Mouse (Mus musculus): Measurements from ENCODE around the gene Actr8. TPM values are rescaled to one million over a fixed set of nuclear protein-coding genes. Genes with fewer than 3 reads are reported as not detected.

The Actr8 gene
- total RNA-seq, 2 experiments from 2014 or later: 86.9 to 91.1 TPM

GRCm38 (mm10) chr14:30018846-30019245, 40.7 kb downstream of the Actr8 start:
- no peak for DNase-seq (ENCODE audit: extremely low spot score in 1 of 2, low spot score in 2 of 2)
- no peak overlapping the region for H3K4me3 ChIP-seq
- no peak overlapping the region for H3K27ac ChIP-seq

DNA sequence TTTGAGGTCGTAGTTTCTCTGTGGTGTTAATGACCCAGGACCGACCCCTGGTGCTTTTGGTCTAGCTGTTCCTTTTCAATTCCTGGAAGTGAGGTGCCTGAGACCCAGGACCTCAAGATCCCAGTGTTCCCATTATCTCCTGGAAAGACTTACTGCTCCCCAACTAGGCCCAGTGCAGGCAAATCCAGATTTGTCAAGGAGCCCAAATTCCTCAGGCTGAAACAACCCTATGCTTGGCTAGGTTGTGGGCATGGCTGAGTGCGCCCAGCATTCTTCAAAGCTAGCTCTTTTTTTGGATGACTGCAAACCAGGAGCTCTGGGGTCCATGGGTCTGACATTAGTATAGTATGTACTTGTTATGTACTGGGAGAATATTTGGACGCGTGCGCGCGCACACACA, 41.2 kb downstream of the Actr8 start:
- Histone ChIP-seq H3K27ac (no peak overlapping the region), H3K4me3 (no peak overlapping the region)
- DNase-seq (ENCODE audit: extremely low spot score in 1 of 2, low spot score in 2 of 2): no peak
- intact Hi-C loops (cut with DNase I): no loop called here
- no peak for TF ChIP-seq CTCF (IDR thresholded peaks at IDR 0.05)

More at GRCm38 (mm10) chr14:30018846-30019245, 40.7 kb downstream of the Actr8 start:
- no peak for TF ChIP-seq CTCF (IDR thresholded peaks at IDR 0.05)
- intact Hi-C loops (cut with DNase I): no loop called here

DNA sequence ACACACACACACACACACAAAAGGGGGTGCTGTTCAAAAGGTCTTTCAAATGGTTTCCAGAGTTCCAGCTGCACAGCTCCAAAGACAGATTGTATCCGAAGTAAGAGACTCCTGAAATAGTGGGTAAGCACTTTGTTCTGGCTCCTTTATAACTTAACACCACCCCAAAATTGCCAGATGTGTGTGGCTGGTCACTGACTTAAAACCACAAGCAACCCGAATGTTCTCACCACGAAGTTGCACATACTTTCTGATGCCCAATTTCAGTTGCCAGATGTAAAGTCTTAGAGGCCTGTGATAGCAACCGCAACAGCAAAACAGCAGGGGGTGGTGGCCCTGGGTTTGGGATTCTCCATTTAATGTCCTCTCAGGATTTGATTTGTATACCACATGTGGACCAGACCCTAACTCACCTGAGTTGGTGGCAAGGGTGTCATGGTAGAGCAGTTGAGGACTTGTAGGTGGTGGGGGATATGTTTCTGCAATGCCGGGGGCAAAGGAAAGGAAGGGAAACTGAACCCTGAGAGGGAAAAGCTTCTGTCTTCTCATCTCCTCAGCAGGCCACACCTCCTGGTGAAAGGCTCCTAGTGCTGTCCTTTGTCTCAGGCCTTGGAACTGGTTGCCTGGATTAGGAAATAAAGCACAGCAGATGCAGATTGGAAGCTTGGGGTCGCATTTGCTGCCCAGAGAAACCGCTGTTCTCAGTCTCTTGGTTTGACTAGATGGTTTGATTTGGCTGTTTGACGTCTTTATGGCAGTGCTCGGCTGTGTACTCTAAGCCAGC, 41.8 kb downstream of the Actr8 start:
- H3K4me3 ChIP-seq: no peak overlapping the region
- TF ChIP-seq CTCF (IDR thresholded peaks at IDR 0.05): no peak
- intact Hi-C loops (cut with DNase I): no loop called here

DNA sequence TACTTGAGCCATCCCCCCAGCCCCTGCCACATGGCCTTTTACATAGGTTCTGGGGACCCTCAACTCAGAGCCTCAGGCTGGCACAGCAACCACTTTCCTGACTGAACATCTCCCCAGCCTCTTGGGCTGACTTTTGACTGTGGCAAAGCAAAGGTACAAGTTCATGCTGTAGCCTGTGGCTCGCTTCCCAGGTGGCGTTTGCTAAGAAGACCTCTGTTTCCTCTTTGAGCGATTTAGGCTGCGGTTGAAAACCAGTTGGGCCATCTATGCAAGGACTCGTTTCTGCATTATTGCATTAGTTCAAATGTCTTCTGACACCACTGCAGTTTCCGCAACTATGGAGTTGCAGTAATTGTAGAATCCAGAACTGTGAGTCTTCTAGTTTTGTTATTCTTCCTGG, 44.3 kb downstream of the Actr8 start:
- Histone ChIP-seq H3K4me3 (no peak overlapping the region), H3K27ac (no peak overlapping the region)
- DNase-seq (ENCODE audit: extremely low spot score in 1 of 2, low spot score in 2 of 2): no peak
- intact Hi-C loops (cut with DNase I): no loop called here
- TF ChIP-seq CTCF (IDR thresholded peaks at IDR 0.05): no peak

More for the DNA sequence above, 41.8 kb downstream of the Actr8 start:
- no peak overlapping the region for H3K27ac ChIP-seq
- no peak for DNase-seq (ENCODE audit: extremely low spot score in 1 of 2, low spot score in 2 of 2)

GRCm38 (mm10) chr14:30024387-30024786, 46.2 kb downstream of the Actr8 start:
- Histone ChIP-seq H3K4me3 (no peak overlapping the region), H3K27ac (no peak overlapping the region)
- intact Hi-C loops (cut with DNase I): no loop called here
- no peak for TF ChIP-seq CTCF (IDR thresholded peaks at IDR 0.05)
- DNase-seq (ENCODE audit: extremely low spot score in 1 of 2, low spot score in 2 of 2): no peak

DNA sequence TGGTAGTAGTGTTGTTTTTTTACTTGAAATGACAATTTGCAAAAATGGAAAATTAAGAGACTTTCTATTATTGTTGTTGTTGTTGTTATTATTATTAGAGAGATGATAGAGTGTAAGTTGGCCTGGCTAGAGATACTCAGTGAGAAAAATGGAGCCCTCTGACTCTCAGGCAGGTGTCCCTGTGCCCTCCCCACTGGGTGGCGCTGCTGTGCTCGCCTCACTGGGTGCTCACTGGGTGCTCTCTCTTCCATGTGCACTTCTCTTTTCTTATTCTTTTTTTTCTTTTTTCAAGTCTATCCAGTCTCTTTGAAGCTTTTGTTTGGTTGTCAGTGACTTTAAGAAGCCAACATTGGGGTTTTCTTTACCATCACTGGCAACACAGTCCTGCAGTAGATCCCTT, 49.2 kb downstream of the Actr8 start:
- Histone ChIP-seq H3K27ac (no peak overlapping the region), H3K4me3 (no peak overlapping the region)
- intact Hi-C loops (cut with DNase I): no loop called here
- TF ChIP-seq CTCF (IDR thresholded peaks at IDR 0.05): peak; percentile 49
- DNase-seq (ENCODE audit: extremely low spot score in 1 of 2, low spot score in 2 of 2): no peak

GRCm38 (mm10) chr14:30033405-30033804, 55.3 kb downstream of the Actr8 start:
- no peak overlapping the region for H3K27ac ChIP-seq
- H3K4me3 ChIP-seq: no peak overlapping the region

DNA sequence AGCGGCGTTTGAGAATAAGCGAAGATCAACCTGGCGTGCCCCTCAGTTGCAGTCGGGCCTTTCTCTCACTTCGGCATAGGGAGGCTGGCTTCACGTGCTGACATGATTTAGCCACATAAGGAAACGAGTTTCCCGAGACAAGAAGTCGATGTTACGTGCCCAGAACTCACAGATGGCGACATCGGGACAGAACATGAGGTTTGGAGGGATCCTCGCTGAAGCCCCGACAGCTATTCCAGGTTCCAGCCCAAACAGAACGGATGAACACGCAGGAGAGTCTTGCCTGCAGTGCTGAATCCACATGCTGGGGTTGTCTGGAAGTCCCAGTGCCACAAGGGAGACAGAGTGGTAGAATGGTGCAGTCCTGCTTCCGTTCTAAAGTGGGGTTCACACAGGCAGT, 60.3 kb downstream of the Actr8 start:
- no peak for DNase-seq (ENCODE audit: extremely low spot score in 1 of 2, low spot score in 2 of 2)

More at GRCm38 (mm10) chr14:30033405-30033804, 55.3 kb downstream of the Actr8 start:
- no peak for DNase-seq (ENCODE audit: extremely low spot score in 1 of 2, low spot score in 2 of 2)
- TF ChIP-seq CTCF (IDR thresholded peaks at IDR 0.05): no peak
- intact Hi-C loops (cut with DNase I): no loop called here

GRCm38 (mm10) chr14:30039413-30039812, 61.3 kb downstream of the Actr8 start:
- no peak overlapping the region for H3K4me3 ChIP-seq
- H3K27ac ChIP-seq: no peak overlapping the region
- no peak for TF ChIP-seq CTCF (IDR thresholded peaks at IDR 0.05)
- no peak for DNase-seq (ENCODE audit: extremely low spot score in 1 of 2, low spot score in 2 of 2)
- intact Hi-C loops (cut with DNase I): no loop called here

More for the DNA sequence above, 60.3 kb downstream of the Actr8 start:
- no peak for TF ChIP-seq CTCF (IDR thresholded peaks at IDR 0.05)
- Histone ChIP-seq H3K4me3 (no peak overlapping the region), H3K27ac (no peak overlapping the region)
- intact Hi-C loops (cut with DNase I): no loop called here

- TF ChIP-seq CTCF (IDR thresholded peaks at IDR 0.05): no peak; the same call in 1 of the 2 replicates
- DNase-seq (ENCODE audit: extremely low spot score in 1 of 2, low spot score in 2 of 2): no peak
- H3K27ac ChIP-seq: no peak overlapping the region
- intact Hi-C loops (cut with DNase I): no loop called here
- no peak overlapping the region for H3K4me3 ChIP-seq
Measured at GRCm38 (mm10) chr14:30041836-30042235, 63.7 kb downstream of the Actr8 start.

DNA sequence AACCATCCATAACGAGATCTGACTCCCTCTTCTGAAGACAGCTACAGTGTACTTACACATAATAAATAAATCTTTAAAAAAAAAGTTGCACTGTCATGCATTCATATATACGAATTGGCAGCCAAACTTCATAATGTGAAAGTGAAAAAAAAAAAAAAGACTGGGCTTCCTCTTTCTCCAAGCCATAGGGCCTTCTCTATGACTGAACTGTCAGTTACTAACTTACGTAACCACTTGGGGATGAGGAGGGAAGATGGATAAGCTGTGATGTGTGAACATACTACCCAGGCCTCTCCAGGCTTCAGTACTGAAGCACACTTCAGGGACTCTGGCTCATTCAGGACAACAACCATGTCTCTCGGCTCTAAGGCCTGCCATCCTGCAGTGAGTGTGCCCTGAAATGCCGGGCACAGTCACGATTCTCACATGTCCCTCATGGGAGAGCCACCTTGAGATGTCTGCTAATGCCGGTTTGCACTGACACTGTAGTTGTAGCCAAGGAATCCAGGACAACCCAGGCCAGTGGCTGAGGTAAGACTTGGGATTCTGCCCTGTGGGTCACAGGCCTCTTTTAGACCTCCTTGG, 65.3 kb downstream of the Actr8 start:
- intact Hi-C loops (cut with DNase I): no loop called here

DNA sequence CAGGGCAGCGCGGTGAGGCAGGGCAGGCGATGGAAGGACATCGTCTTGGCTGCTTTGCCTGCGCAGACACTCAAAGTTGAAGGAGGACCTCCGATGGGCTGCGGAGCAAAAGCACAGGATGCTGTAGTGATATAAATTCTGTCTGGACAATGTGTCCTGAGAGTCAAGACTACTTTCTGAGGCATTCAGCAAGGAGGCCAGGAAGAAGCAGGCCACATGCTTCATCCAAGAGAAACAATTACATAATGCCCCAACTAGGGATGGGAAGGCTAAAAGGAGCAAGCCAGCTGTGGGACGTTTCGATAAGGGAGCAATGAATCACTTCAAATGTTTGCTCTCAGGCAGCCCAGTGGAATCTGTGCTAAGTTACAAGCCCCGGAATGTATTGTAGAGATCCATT, 67.1 kb downstream of the Actr8 start:
- Histone ChIP-seq H3K4me3 (no peak overlapping the region), H3K27ac (no peak overlapping the region)
- no peak for TF ChIP-seq CTCF (IDR thresholded peaks at IDR 0.05)
- no peak for DNase-seq (ENCODE audit: extremely low spot score in 1 of 2, low spot score in 2 of 2)
- intact Hi-C loops (cut with DNase I): no loop called here

More for the DNA sequence above, 65.3 kb downstream of the Actr8 start:
- no peak for DNase-seq (ENCODE audit: extremely low spot score in 1 of 2, low spot score in 2 of 2)
- Histone ChIP-seq H3K4me3 (no peak overlapping the region), H3K27ac (no peak overlapping the region)
- TF ChIP-seq CTCF (IDR thresholded peaks at IDR 0.05): no peak
